8 mouse cellular contexts compared by ENCODE assay signal in the genomic region with DNA sequence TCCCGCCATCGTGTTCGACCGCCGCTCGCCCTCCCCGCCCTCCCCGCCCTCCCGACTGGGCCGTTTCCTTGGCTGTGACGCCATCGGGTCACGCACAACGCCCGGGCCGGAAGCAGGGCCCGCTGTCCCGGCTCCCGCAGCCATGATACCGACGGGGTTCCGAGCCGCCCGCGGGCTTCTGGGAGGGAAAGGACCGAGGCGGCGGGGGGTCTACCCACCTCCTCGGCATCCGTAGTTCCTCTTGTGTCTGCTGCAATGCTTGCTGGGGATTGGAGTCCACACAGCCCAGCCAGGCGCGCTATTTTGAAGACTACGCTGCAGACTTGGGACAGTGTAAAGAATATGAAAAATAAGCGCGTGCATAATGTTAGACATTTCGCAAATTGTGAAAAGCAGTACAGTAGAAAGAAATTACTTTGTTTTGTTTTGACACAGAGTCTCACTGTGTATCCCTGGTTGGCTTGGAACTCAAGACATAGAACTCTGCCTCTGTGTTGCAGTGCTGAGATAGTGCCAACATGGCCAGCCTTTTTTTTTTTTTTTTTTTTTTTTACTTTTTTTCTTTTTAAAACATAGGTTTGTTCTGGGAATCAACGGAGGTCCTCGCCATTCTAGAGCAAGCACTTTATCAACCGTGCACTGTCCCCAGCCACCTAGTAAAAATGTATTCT. TPM values are rescaled to one million over a fixed set of nuclear protein-coding genes. Genes with fewer than 3 reads are reported as not detected.
DNase-seq lines count a peak whose midpoint lies in the region; ATAC-seq and TF ChIP-seq lines count a peak whose summit lies in the region.

A gene (minus strand): TSS at position 182 of the 671 bp plus-strand sequence.

- intact Hi-C loops in heart, postnatal 10 days (cut with DNase I), result no loop called here

- peak within 1 kb of the TSS; percentile 92 for H3K9ac ChIP-seq in ES-E14 (ENCODE audit: insufficient read depth, low read depth, low read length, poor library complexity, severe bottlenecking)
- peak within 1 kb of the TSS; percentile 88 for H3K9ac ChIP-seq in forebrain, embryonic 14.5 days (ENCODE audit: low read length)
- peak within 1 kb of the TSS; percentile 95 for H3K9ac ChIP-seq in liver, embryonic 16.5 days (ENCODE audit: low read depth, low read length)
- H3K9ac ChIP-seq in neural tube, embryonic 12.5 days, result peak within 1 kb of the TSS; percentile 92

- peak within 1 kb of the TSS; percentile 49 for H3K4me2 ChIP-seq in forebrain, embryonic 14.5 days (ENCODE audit: low read length)
- H3K4me2 ChIP-seq in liver, embryonic 16.5 days (ENCODE audit: low read depth, low read length), result peak within 1 kb of the TSS; percentile 77
- peak within 1 kb of the TSS; percentile 63 for H3K4me2 ChIP-seq in neural tube, embryonic 12.5 days (replicated peaks)

- DNase-seq in ES-E14 (ENCODE audit: low read depth, low spot score), result peak; percentile 91
- peak; percentile 96 for DNase-seq in cerebellum, adult 11 months
- DNase-seq in forebrain, embryonic 14.5 days (ENCODE audit: low spot score), result peak; percentile 98
- peak; percentile 95 for DNase-seq in heart, postnatal 10 days
- DNase-seq in kidney, postnatal 4 days, result peak; percentile 95 to 96
- peak; percentile 95 for DNase-seq in telencephalon, adult 2 months (ENCODE audit: low read depth, low spot score)

- no peaks in the 10 kb centered on the region for H3K9me3 ChIP-seq in ES-E14 (ENCODE audit: control insufficient read depth, insufficient read depth, low read depth, low read length)
- H3K9me3 ChIP-seq in forebrain, embryonic 14.5 days (replicated peaks; ENCODE audit: control insufficient read depth, low read length), result no peaks in the 10 kb centered on the region
- no peaks in the 10 kb centered on the region for H3K9me3 ChIP-seq in liver, embryonic 16.5 days (replicated peaks; ENCODE audit: control insufficient read depth, low read length)
- H3K9me3 ChIP-seq in neural tube, embryonic 12.5 days, result no peaks in the 10 kb centered on the region

- H3K36me3 ChIP-seq in ES-E14 (ENCODE audit: control insufficient read depth, insufficient read depth, low read length, poor library complexity, severe bottlenecking), result peaks cover 15% of the 10 kb centered on the region; the same call in 1 of the 2 replicates
- peaks cover 26% of the 10 kb centered on the region for H3K36me3 ChIP-seq in forebrain, embryonic 14.5 days (ENCODE audit: control insufficient read depth, insufficient read depth, low read length)
- H3K36me3 ChIP-seq in liver, embryonic 16.5 days (ENCODE audit: control insufficient read depth, insufficient read depth), result no peaks in the 10 kb centered on the region; the same call in 1 of the 2 replicates
- peaks cover 12% of the 10 kb centered on the region; the same call in 1 of the 2 replicates for H3K36me3 ChIP-seq in neural tube, embryonic 12.5 days

- peak within 1 kb of the TSS; percentile 85 for H3K27ac ChIP-seq in ES-E14 (ENCODE audit: insufficient read depth, low read depth, low read length, poor library complexity, severe bottlenecking)
- peak within 1 kb of the TSS; percentile 85 for H3K27ac ChIP-seq in forebrain, embryonic 14.5 days (ENCODE audit: low read depth, low read length)
- H3K27ac ChIP-seq in liver, embryonic 16.5 days (ENCODE audit: low read length), result peak within 1 kb of the TSS; percentile 95
- H3K27ac ChIP-seq in neural tube, embryonic 12.5 days, result peak within 1 kb of the TSS; percentile 62

- ATAC-seq in forebrain, embryonic 14.5 days, result peak; percentile 98
- peak; percentile 89 for ATAC-seq in liver, embryonic 16.5 days (ENCODE audit: low read depth)
- ATAC-seq in neural tube, embryonic 12.5 days (ENCODE audit: low FRiP score, low read depth), result peak; percentile 95

- no peaks in the 10 kb centered on the region for H3K4me1 ChIP-seq in ES-E14 (ENCODE audit: control insufficient read depth in 2 of 2, insufficient read depth in 2 of 2, low read length in 2 of 2, poor library complexity in 1 of 2)
- H3K4me1 ChIP-seq in forebrain, embryonic 14.5 days (ENCODE audit: control insufficient read depth, insufficient read depth, low read length), result peaks cover 13% of the 10 kb centered on the region
- peaks cover 14% of the 10 kb centered on the region for H3K4me1 ChIP-seq in liver, embryonic 16.5 days (ENCODE audit: control insufficient read depth, low read depth, low read length)
- H3K4me1 ChIP-seq in neural tube, embryonic 12.5 days, result peaks cover 15% of the 10 kb centered on the region; the same call in 1 of the 2 replicates

- in situ Hi-C loops in ES-E14 (cut with MboI; ENCODE audit: low sequenced_read_pairs in 2 of 2, unreplicated experiment in 2 of 2), result no loop called here

- H3K4me3 ChIP-seq in ES-E14 (ENCODE audit: insufficient read depth in 1 of 2, low read depth in 1 of 2, low read length in 2 of 2, poor library complexity in 1 of 2, severe bottlenecking in 1 of 2), result peak within 1 kb of the TSS; percentile 89 to 94
- H3K4me3 ChIP-seq in forebrain, embryonic 14.5 days (ENCODE audit: low read depth, low read length), result peak within 1 kb of the TSS; percentile 86
- peak within 1 kb of the TSS; percentile 91 for H3K4me3 ChIP-seq in liver, embryonic 16.5 days (ENCODE audit: low read depth, low read length)
- peak within 1 kb of the TSS; percentile 80 for H3K4me3 ChIP-seq in neural tube, embryonic 12.5 days

- H3K27me3 ChIP-seq in forebrain, embryonic 14.5 days (replicated peaks; ENCODE audit: control insufficient read depth, insufficient read depth, low read length), result no peaks in the 10 kb centered on the region
- no peaks in the 10 kb centered on the region for H3K27me3 ChIP-seq in liver, embryonic 16.5 days (ENCODE audit: control insufficient read depth, insufficient read depth, low read depth, low read length)
- H3K27me3 ChIP-seq in neural tube, embryonic 12.5 days (replicated peaks), result no peaks in the 10 kb centered on the region

- WGBS in forebrain, embryonic 14.5 days, result 5% methylated on average over 38 of the region's 39 CpGs
- WGBS in liver, embryonic 16.5 days (ENCODE audit: insufficient replicate concordance), result 2% methylated on average over 39 of the region's 39 CpGs
- WGBS in neural tube, embryonic 12.5 days, result 4% methylated on average over 39 of the region's 39 CpGs

TF ChIP-seq in ES-E14, 5 proteins besides CTCF, POLR2A, EP300 and RAD21:
- TF ChIP-seq HCFC1 (IDR thresholded peaks at IDR 0.05; ENCODE audit: borderline replicate concordance, insufficient read depth, low read length) (peak; percentile 97), ZNF384 (IDR thresholded peaks at IDR 0.05; ENCODE audit: low read depth, low read length) (peak; percentile 89), CHD2 (IDR thresholded peaks at IDR 0.05; ENCODE audit: low read depth, low read length) (no peak), ZC3H11A (IDR thresholded peaks at IDR 0.05; ENCODE audit: borderline replicate concordance, low read depth, low read length) (no peak), MAFK (IDR thresholded peaks at IDR 0.05; ENCODE audit: insufficient read depth, low read depth, low read length) (no peak)

RNA-seq across cellular contexts. Expression of the gene that starts here (rescaled TPM):
- 13.9 and 14.1 TPM in 2 replicates for total RNA-seq in ES-E14 (2012; rRNA removed)
- 19.2 and 19.9 TPM in 2 replicates for polyA plus RNA-seq in forebrain, embryonic 14.5 days (2014; fragmentation: Nextera tagmentation; extraction: Ambion mirVana)
- 10 to 100 TPM; 18.0 to 18.1 TPM for total RNA-seq in heart, postnatal 10 days (2021)
- 5.5 and 6.0 TPM in 2 replicates for polyA plus RNA-seq in liver, embryonic 16.5 days (2015; fragmentation: Nextera tagmentation; extraction: Ambion mirVana)
- 20.6 and 21.3 TPM in 2 replicates for polyA plus RNA-seq in neural tube, embryonic 12.5 days (2016; fragmentation: Nextera tagmentation; extraction: Ambion mirVana)

Comparison
In these comparisons a context has a peak if more than half of its experiments do, and no peak if none do; other contexts are left out.
1. Peak in every context shown above with its lines: DNase-seq, ATAC-seq, H3K4me3 ChIP-seq and H3K27ac ChIP-seq.